Mouse (Mus musculus) midbrain, embryonic 14.5 days (tissue): ENCODE data around the gene Stard13. TPM values are rescaled to one million over a fixed set of nuclear protein-coding genes. Genes with fewer than 3 reads are reported as not detected.

Source experiments
- ATAC-seq: fragments of 200-750 bp; cut with Nextera tagmentation; 2 replicates; pipeline ENCODE4 v1.8.0; 2017; ENCODE audit warnings: moderate number of reproducible peaks, moderate library complexity; ENCODE audit not compliant: low FRiP score, low TSS enrichment
- DNase-seq: peaks from one replicate; pipeline ENCODE4 v3.0.0-alpha.2; 2015
- H3K27ac ChIP-seq: fragments of 300-500 bp; sonication (generic); replicated peaks from 2 replicates; pipeline ENCODE4 v1.5.1; 2014; ENCODE audit warnings: mild to moderate bottlenecking, low read depth, low read length, moderate library complexity
- H3K27me3 ChIP-seq: fragments of 300-500 bp; sonication (generic); 2 replicates; pipeline ENCODE4 v1.6.1; 2014; ENCODE audit warnings: low read length, control low read depth, mixed read lengths; ENCODE audit not compliant: control insufficient read depth, insufficient read depth
- H3K36me3 ChIP-seq: fragments of 300-500 bp; sonication (generic); 2 replicates; pipeline ENCODE4 v1.6.1; 2014; ENCODE audit warnings: low read length, control low read depth; ENCODE audit not compliant: control insufficient read depth, insufficient read depth
- H3K4me1 ChIP-seq: fragments of 300-500 bp; sonication (generic); 2 replicates; pipeline ENCODE4 v1.6.1; 2014; ENCODE audit warnings: mild to moderate bottlenecking, antibody characterized with exemption, low read length, control low read depth; ENCODE audit not compliant: control insufficient read depth, insufficient read depth
- H3K4me2 ChIP-seq: fragments of 300-500 bp; sonication (generic); 2 replicates; pipeline ENCODE4 v1.6.1; 2014; ENCODE audit warnings: mild to moderate bottlenecking, low read length, moderate library complexity
- H3K4me3 ChIP-seq: fragments of 300-500 bp; sonication (generic); replicated peaks from 2 replicates; pipeline ENCODE4 v1.5.1; 2014; ENCODE audit warnings: low read depth, low read length
- H3K9ac ChIP-seq: fragments of 300-500 bp; sonication (generic); replicated peaks from 2 replicates; pipeline ENCODE4 v1.6.1; 2014; ENCODE audit warnings: mild to moderate bottlenecking, low read length, moderate library complexity
- H3K9me3 ChIP-seq: fragments of 300-500 bp; sonication (generic); 2 replicates; pipeline ENCODE4 v1.6.1; 2016; ENCODE audit warnings: low read length, control low read depth, mixed read lengths; ENCODE audit not compliant: control insufficient read depth
- WGBS: fragments of 180-500 bp; shearing (Covaris S2); extraction: QIAGEN DNeasy Blood & Tissue Kit; methylation state at CpG from one replicate; pipeline ENCODE4 v1.1.7; 2014; 5-methylcytosine and 5-hydroxymethylcytosine counted together
- polyA plus RNA-seq: library from polyadenylated mRNA; unstranded; fragments of >200 nt; fragmentation: Nextera tagmentation; extraction: Ambion mirVana; gene quantifications from 2 replicates; pipeline ENCODE4 v1.2.1, GENCODE M21; 2014

The Stard13 gene
- polyA plus RNA-seq, 1 experiment from 2014 or later = 2.8 TPM

GRCm38 (mm10) chr5:151213097-151213496, 20.5 kb downstream of the Stard13 start:
- no peak overlapping the region for H3K4me3 ChIP-seq
- ATAC-seq = no peak
- no peak overlapping the region for H3K4me2 ChIP-seq
- H3K27ac ChIP-seq = no peak overlapping the region
- H3K9ac ChIP-seq = no peak overlapping the region
- H3K9me3 ChIP-seq = no peaks in the 10 kb centered on the region
- no peaks in the 10 kb centered on the region for H3K4me1 ChIP-seq
- H3K36me3 ChIP-seq = no peaks in the 10 kb centered on the region
- 86% methylated on average over 3 of the region's 3 CpGs for WGBS
- DNase-seq = no peak
- no peaks in the 10 kb centered on the region for H3K27me3 ChIP-seq

GRCm38 (mm10) chr5:151210869-151211268, 22.8 kb downstream of the Stard13 start:
- ATAC-seq = no peak
- no peaks in the 10 kb centered on the region for H3K36me3 ChIP-seq
- H3K4me1 ChIP-seq = no peaks in the 10 kb centered on the region
- H3K4me3 ChIP-seq = no peak overlapping the region
- no peaks in the 10 kb centered on the region for H3K27me3 ChIP-seq
- 98% methylated on average over 1 of the region's 1 CpGs for WGBS
- no peak overlapping the region for H3K9ac ChIP-seq
- no peak overlapping the region for H3K4me2 ChIP-seq
- H3K9me3 ChIP-seq = no peaks in the 10 kb centered on the region
- DNase-seq = no peak
- no peak overlapping the region for H3K27ac ChIP-seq

- Histone ChIP-seq H3K4me3 (no peak overlapping the region), H3K9me3 (no peaks in the 10 kb centered on the region), H3K27me3 (no peaks in the 10 kb centered on the region), H3K4me1 (no peaks in the 10 kb centered on the region), H3K27ac (no peak overlapping the region), H3K4me2 (no peak overlapping the region), H3K9ac (no peak overlapping the region), H3K36me3 (no peaks in the 10 kb centered on the region)
- DNase-seq (no peak), ATAC-seq (no peak)
- 85% methylated on average over 2 of the region's 2 CpGs for WGBS
Measured at GRCm38 (mm10) chr5:151210060-151210459, 23.6 kb downstream of the Stard13 start.

GRCm38 (mm10) chr5:151205017-151205416, 28.6 kb downstream of the Stard13 start:
- 93% methylated on average over 4 of the region's 4 CpGs for WGBS
- H3K4me3 ChIP-seq = no peak overlapping the region
- H3K4me1 ChIP-seq = no peaks in the 10 kb centered on the region
- H3K9ac ChIP-seq = no peak overlapping the region
- no peaks in the 10 kb centered on the region for H3K9me3 ChIP-seq
- no peak overlapping the region for H3K4me2 ChIP-seq
- ATAC-seq (no peak), DNase-seq (no peak)
- H3K27me3 ChIP-seq = no peaks in the 10 kb centered on the region
- no peak overlapping the region for H3K27ac ChIP-seq
- H3K36me3 ChIP-seq = no peaks in the 10 kb centered on the region

- no peak overlapping the region for H3K9ac ChIP-seq
- no peaks in the 10 kb centered on the region for H3K4me1 ChIP-seq
- 75% methylated on average over 5 of the region's 5 CpGs for WGBS
- no peaks in the 10 kb centered on the region for H3K36me3 ChIP-seq
- no peak overlapping the region for H3K27ac ChIP-seq
- no peak for ATAC-seq
- no peaks in the 10 kb centered on the region for H3K9me3 ChIP-seq
- no peak for DNase-seq
- H3K4me3 ChIP-seq = no peak overlapping the region
- no peak overlapping the region for H3K4me2 ChIP-seq
- no peaks in the 10 kb centered on the region for H3K27me3 ChIP-seq
Measured at GRCm38 (mm10) chr5:151202925-151203324, 30.7 kb downstream of the Stard13 start.

- no peaks in the 10 kb centered on the region for H3K4me1 ChIP-seq
- H3K27me3 ChIP-seq = no peaks in the 10 kb centered on the region
- H3K4me2 ChIP-seq = no peak overlapping the region
- no peak overlapping the region for H3K9ac ChIP-seq
- no peaks in the 10 kb centered on the region for H3K9me3 ChIP-seq
- whole genome bisulfite sequencing = 71% methylated on average over 3 of the region's 3 CpGs
- DNase-seq = no peak
- no peak overlapping the region for H3K4me3 ChIP-seq
- ATAC-seq = no peak
- H3K27ac ChIP-seq = no peak overlapping the region
- H3K36me3 ChIP-seq = no peaks in the 10 kb centered on the region
Measured at GRCm38 (mm10) chr5:151201220-151201619, 32.4 kb downstream of the Stard13 start.

- WGBS = 90% methylated on average over 3 of the region's 3 CpGs
- no peaks in the 10 kb centered on the region for H3K4me1 ChIP-seq
- H3K9ac ChIP-seq = no peak overlapping the region
- no peak overlapping the region for H3K4me2 ChIP-seq
- H3K4me3 ChIP-seq = no peak overlapping the region
- H3K9me3 ChIP-seq = no peaks in the 10 kb centered on the region
- no peaks in the 10 kb centered on the region for H3K27me3 ChIP-seq
- DNase-seq (no peak), ATAC-seq (no peak)
- H3K27ac ChIP-seq = no peak overlapping the region
- no peaks in the 10 kb centered on the region for H3K36me3 ChIP-seq
Measured at GRCm38 (mm10) chr5:151199235-151199634, 34.4 kb downstream of the Stard13 start.

GRCm38 (mm10) chr5:151196603-151197272, 36.9 kb downstream of the Stard13 start:
- H3K9me3 ChIP-seq = no peaks in the 10 kb centered on the region
- H3K4me3 ChIP-seq = no peak overlapping the region
- DNase-seq (no peak), ATAC-seq (no peak)
- H3K4me2 ChIP-seq = no peak overlapping the region
- no peak overlapping the region for H3K9ac ChIP-seq
- H3K36me3 ChIP-seq = no peaks in the 10 kb centered on the region
- no peak overlapping the region for H3K27ac ChIP-seq
- WGBS = 64% methylated on average over 13 of the region's 13 CpGs
- no peaks in the 10 kb centered on the region for H3K27me3 ChIP-seq
- no peaks in the 10 kb centered on the region for H3K4me1 ChIP-seq

- Histone ChIP-seq H3K27ac (no peak overlapping the region), H3K9ac (no peak overlapping the region), H3K27me3 (peaks cover 7% of the 10 kb centered on the region; the same call in 1 of the 2 replicates), H3K9me3 (no peaks in the 10 kb centered on the region), H3K4me2 (no peak overlapping the region), H3K4me3 (no peak overlapping the region), H3K36me3 (no peaks in the 10 kb centered on the region), H3K4me1 (no peaks in the 10 kb centered on the region)
- DNase-seq (no peak), ATAC-seq (no peak)
- WGBS = 72% methylated on average over 3 of the region's 3 CpGs
Measured at GRCm38 (mm10) chr5:151193885-151194520, 39.6 kb downstream of the Stard13 start.
